Mouse (Mus musculus) splenic B cell, adult 2 months (primary cell): Measurements from ENCODE around the gene Cdiptos.
A peak's percentile ranks its signal among the peaks of the same experiment; 100 is the strongest.

ENCODE experiments used
- DNase-seq: peaks from one replicate; pipeline ENCODE4 v3.0.0-alpha.2; 2011; ENCODE audit warnings: low read depth, low spot score
- H3K27me3 ChIP-seq: 2 replicates; pipeline ENCODE4 v1.6.1; 2012; ENCODE audit warnings: mild to moderate bottlenecking, low read length, moderate library complexity, mixed read lengths; ENCODE audit not compliant: control insufficient read depth, poor library complexity, insufficient read depth, severe bottlenecking
- H3K36me3 ChIP-seq: 2 replicates; pipeline ENCODE4 v1.6.1; 2012; ENCODE audit warnings: mild to moderate bottlenecking, low read length, moderate library complexity, mixed read lengths; ENCODE audit not compliant: control insufficient read depth, poor library complexity, insufficient read depth, severe bottlenecking

Cdiptos gene

DNA sequence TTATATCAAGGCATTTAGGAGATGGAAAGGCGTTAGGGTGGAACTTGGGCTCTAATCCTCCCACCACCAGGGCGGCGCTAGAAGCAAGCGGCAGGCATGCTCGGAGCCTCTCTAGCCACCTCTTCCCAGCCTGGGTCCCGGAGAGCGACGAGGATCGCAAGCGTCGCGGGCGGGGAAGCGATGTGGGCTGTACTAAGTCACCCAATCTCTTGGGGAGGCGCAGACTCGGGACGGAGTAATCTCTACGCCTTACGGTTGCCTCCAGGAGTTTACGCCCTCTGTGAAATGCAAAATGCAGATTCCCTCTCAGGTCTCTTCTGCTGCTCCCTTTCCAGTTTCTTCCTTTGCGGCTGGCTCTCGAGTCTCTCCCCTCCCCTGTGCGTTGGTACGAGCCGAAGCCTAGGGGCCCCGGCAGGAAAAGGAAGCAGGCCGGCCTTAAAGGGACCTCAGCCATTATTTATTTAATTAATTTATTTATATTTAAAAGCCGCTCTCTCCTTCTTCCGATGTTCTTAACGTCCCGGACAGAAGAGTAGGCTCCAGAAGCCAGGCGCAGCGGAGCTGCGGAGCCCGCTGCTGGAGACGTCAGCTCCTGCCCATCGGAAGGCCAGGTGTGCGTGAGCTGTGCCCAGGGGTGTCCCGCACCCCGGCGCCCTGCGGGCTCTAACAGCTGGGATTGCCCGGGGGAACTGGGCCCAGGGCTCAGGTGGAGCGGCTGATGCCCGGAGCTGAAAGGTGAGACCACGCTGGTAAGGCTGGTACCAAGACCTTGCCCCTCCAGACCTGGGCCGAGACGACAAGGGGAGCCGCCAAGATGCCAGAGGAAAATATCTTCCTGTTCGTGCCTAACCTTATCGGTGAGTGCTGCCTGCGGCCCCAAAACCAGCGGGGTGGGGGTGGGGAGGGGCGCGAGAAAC, at the start of gene Cdiptos:
TSS of gene Cdiptos (minus strand) at position 149 of the 917 bp plus-strand sequence.
- Histone ChIP-seq H3K36me3 (peaks cover 6% of the 10 kb centered on the region), H3K27me3 (no peaks in the 10 kb centered on the region)
- peak; percentile 96 for DNase-seq

- Histone ChIP-seq H3K27me3 (no peaks in the 10 kb centered on the region), H3K36me3 (peaks cover 8% of the 10 kb centered on the region)
- peak; percentile 88 for DNase-seq
These were observed 49.1 kb upstream of the Cdiptos start for GRCm38 (mm10) chr7:127024755-127025555.

DNA sequence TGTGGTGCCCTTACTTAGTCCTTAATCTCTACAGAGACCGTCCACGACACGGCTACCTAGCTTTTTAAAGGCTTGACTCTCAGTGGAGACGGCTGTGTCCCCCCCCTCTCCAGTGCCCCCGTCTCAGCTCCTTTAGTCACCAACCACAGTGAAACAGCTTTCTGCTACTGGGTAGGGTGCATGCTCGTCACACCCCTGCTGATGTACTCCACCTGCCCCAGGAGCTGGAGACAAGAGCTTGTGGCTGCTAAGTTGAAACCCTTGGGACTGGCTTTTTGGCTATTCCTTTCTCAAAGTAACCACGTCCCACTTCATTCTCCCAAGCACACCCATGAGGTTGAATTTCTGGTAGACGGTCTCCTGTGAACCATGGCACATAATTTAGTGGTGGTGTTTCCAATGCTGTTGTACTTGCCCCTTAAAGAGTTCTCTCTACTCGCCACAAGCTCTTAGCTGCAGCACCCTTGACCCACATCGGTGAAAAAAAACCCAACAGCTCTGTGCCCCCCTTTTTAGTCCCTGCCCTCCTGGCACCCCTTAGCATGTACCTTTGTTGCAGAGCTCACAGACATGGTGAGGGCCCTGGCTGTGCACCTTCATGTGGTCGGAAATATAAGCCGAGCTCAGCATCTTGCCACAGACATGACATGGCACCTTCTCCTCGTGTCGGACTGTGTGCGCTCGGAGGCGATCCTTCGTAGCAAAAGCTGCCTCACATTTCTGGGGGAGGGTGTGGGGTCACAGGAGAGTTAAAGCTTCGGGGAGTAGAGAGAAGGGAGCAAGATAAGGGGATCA, 48.2 kb upstream of the Cdiptos start:
- DNase-seq: no peak

GRCm38 (mm10) chr7:127023272-127023691, 47.4 kb upstream of the Cdiptos start:
- no peak for DNase-seq
- no peaks in the 10 kb centered on the region for H3K27me3 ChIP-seq
- peaks cover 8% of the 10 kb centered on the region for H3K36me3 ChIP-seq

More for the DNA sequence above, 48.2 kb upstream of the Cdiptos start:
- H3K36me3 ChIP-seq: peaks cover 8% of the 10 kb centered on the region
- H3K27me3 ChIP-seq: no peaks in the 10 kb centered on the region

DNA sequence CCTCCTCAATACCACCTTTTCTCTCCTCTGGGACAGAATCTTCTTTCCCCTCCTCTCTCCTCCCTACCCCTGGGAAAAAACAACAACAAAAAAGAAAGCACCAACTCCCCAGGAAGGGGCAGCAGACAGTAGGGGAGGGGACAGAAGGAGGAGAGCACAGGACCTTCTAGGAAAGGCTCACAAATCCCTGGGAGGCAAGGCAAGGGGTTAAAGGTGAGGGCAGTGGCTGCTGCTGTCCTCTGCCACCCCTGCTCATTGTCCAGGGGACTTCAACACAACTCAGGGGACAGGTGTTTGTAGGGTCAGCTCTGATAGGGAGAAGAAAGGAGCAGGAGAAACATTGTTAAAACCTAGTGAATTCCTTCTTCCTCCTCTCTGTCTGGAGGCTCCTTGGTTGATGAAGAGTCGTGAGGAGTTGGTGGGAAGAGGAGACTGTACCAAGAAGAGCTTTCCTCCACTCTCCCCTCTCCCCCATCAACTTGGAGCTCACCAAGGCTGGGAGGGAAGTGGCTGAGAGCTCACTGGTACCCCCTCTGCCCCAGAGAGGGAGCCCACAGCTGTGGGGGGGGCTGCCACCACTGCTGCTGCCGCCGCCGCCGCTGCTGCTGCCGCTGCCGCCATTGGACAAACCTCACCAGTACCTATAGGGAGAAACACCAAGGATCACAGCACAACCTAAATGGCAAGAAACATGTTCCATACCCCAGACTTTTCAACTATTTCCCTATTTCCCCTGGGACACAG, 46.8 kb upstream of the Cdiptos start:
- DNase-seq: no peak
- Histone ChIP-seq H3K27me3 (no peaks in the 10 kb centered on the region), H3K36me3 (peaks cover 8% of the 10 kb centered on the region)

- DNase-seq: no peak
- H3K36me3 ChIP-seq: peaks cover 8% of the 10 kb centered on the region
- H3K27me3 ChIP-seq: no peaks in the 10 kb centered on the region
These were observed 45.9 kb upstream of the Cdiptos start for GRCm38 (mm10) chr7:127021563-127022527.

DNA sequence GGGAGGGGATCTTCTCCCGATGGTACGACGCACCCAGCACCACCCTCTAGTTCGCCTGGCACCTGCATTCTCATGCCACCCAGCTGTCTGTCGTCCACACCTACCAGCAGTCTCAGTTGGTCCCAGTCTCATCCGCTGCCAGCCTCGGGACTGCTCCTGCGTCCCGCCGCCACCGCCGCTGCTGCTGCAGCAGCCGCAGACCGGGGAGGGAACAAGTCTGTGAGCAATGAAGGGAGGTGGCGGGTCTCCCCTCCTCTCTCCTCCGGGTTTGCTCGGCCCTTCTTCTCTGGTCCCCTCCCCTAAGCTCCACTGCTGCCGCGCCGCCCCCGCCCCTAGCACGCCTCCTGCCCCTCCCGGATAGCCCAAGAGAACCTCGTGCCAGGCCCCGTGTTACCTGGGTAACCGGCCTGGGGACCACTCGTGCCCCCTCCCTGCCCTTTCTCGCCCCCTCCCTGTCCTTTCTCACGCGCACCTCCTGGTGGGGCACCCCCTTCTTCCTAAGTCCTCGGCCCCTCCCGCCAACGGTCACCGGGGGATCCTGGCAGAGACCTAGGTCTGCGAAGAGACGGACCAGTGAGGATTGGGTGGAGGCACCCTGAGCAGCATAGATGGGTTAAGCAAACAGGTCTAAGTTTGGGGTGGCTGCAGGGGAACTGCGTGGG, 45.1 kb upstream of the Cdiptos start, which contains the start of the genes Gm42742 and Prrt2:
TSS of gene Gm42742 (minus strand) at position 197 of the 662 bp plus-strand sequence.
TSS of gene Prrt2 (minus strand) at position 311 of the 662 bp plus-strand sequence.
- peak; percentile 37 for DNase-seq
- no peaks in the 10 kb centered on the region for H3K27me3 ChIP-seq
- H3K36me3 ChIP-seq: peaks cover 8% of the 10 kb centered on the region

DNA sequence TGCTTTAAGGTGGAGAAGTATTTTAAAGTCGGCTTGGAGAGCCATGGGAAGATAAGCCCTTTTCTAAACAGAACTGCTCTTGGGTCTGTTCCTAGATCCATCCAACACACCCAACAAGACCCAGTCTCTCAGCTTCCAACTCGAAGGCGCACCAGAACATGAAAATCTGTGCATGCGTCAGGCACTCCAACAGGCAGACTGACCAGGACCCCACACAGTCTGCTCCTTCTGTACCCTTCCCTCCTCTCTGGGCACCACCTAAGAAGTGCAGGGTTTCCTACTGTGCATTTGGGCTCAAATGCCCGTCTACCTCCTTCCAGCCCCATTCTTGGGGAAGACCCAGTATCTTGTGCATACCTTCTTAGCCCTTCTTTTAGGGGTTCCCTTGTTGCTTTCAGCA, 44.6 kb upstream of the Cdiptos start:
- DNase-seq: no peak
- peaks cover 8% of the 10 kb centered on the region for H3K36me3 ChIP-seq
- H3K27me3 ChIP-seq: no peaks in the 10 kb centered on the region

DNA sequence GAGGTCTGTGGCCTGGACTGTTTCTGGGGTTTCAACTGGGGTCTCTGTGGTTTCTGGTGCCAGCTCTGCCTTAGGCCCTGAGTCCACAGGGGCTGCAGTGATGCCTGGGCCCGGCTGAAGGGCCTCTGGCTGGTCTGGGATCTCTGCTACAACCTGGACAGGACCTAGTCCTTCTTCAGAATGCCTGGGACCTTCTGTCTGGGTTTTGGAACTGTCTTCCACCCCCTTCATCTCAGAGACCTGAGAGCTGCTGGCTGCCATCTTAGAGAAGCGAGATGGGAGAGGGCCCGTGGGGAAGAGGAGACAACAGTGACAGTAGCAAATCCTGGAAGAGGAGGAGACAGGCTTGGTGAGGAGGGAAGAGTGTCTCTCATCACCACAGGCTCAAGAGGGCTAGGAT, 44.1 kb upstream of the Cdiptos start:
- Histone ChIP-seq H3K27me3 (no peaks in the 10 kb centered on the region), H3K36me3 (peaks cover 8% of the 10 kb centered on the region)
- no peak for DNase-seq

- no peaks in the 10 kb centered on the region for H3K27me3 ChIP-seq
- peaks cover 8% of the 10 kb centered on the region for H3K36me3 ChIP-seq
- DNase-seq: no peak
These were observed 43.5 kb upstream of the Cdiptos start for GRCm38 (mm10) chr7:127019306-127019960.

DNA sequence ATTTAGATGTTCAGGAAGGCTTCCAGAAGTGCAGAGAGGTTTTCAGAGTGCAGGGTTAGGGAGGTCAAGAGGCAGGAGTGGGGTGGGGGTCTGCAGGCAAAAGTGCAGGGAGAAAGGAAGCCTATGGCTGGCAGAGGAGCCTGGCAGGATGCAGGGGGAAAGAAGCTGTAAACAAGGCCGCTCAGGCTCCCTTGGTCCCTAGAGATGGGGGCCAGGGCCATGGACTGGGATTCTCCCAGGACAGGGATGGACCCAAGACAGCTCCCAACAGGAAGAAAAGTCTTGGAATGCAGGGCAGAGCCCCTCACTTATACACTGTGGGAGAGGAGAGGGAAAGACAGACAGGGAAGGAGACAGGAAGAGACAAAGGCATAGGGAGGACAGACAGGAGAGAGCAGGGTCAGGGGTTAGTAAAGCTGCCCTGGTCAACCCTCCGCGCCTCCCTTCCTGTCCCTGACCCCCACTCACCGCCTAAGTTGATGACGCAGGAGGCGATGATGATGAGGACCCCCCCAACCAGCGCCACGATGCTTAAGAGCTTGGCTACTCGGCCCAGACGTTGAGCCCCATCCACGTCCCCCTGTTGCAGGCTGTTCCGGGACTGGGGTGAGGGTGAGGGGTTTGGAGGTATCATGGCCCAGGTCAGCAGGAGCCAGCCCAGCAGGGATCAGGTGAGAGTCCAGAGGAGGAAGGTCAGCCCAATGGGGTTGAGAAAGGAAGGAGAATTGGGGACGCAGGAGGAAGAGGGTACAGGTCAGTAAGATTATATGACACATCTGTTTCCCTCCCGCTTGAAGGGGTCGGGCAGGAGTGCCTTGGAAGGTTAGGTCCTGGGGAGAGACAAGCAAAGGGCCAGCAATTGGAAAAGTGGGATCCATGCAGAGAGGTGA, 42.8 kb upstream of the Cdiptos start:
- H3K36me3 ChIP-seq: peaks cover 2% of the 10 kb centered on the region
- no peaks in the 10 kb centered on the region for H3K27me3 ChIP-seq
- no peak for DNase-seq
